Mouse (Mus musculus): ENCODE data around the gene Zfand2b.

Zfand2b gene

DNA sequence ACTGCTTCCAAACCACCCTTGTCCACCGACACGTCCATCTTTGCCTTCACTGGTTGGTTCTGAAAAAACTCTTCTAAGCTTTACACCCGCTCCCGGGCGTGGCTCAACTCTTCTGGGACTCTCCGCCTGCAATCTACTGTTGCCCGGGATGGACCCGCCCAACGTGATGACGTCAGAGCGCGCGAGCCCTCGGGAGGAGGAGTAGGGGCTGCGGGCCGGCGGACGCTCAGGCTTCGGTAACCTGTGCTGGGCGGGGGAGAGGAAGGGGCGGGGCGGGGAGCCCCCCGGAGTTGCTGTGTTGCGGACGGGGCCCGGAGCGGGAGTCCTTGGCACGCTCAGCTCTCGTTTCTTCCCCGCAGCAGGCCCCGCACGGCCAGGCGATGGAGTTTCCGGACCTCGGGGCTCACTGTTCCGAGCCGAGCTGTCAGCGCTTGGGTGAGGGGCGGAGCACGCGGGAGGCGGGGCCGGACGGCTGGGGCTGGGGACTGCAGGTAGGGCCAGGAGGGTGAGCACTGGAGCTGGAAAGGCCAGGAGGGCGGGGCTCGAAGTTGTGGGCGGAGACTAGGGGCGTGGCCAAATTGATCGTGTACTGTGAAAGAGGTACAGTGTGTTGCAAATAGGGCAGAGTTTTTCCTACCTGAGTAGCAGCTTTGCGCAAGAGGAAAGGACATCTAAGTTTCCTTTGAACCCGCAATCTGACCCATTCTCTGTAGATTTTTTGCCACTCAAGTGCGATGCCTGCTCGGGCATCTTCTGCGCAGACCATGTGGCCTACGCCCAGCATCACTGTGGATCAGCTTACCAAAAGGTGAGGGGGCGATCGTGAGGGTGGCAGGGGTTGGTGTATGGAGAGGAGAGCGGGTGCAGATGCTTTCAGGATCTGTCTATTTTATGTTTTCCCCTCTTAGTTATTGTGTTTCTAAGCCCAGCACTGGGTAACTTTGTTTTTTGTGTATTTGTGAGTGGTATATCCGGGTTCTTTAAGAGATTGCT is at the start of gene Zfand2b:
Zfand2b (plus strand) TSS at position 175 of the 993 bp plus-strand sequence.
- peak; percentile 72 for DNase-seq (ENCODE audit: extremely low read depth, low read depth, low spot score)

DNA sequence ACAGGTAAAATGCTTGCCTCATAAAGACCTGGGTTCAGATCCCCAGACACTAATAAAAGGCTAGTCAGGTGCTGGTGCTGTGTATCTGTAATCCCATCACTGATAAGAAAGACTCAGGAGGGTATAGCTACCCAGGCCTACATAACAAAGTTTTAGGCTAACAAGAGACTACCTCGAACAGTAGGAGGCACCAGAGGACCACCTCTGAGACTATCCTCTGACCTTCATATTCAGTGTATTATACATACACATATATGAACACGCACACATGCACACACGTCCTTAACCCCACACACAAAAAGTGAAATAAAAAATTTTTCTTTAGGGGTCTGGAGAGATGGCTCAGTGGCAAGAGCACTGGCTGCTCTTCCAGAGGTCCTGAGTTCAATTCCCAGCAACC is 46.2 kb upstream of the Zfand2b start:
- DNase-seq (ENCODE audit: extremely low read depth, low read depth, low spot score): no peak

DNA sequence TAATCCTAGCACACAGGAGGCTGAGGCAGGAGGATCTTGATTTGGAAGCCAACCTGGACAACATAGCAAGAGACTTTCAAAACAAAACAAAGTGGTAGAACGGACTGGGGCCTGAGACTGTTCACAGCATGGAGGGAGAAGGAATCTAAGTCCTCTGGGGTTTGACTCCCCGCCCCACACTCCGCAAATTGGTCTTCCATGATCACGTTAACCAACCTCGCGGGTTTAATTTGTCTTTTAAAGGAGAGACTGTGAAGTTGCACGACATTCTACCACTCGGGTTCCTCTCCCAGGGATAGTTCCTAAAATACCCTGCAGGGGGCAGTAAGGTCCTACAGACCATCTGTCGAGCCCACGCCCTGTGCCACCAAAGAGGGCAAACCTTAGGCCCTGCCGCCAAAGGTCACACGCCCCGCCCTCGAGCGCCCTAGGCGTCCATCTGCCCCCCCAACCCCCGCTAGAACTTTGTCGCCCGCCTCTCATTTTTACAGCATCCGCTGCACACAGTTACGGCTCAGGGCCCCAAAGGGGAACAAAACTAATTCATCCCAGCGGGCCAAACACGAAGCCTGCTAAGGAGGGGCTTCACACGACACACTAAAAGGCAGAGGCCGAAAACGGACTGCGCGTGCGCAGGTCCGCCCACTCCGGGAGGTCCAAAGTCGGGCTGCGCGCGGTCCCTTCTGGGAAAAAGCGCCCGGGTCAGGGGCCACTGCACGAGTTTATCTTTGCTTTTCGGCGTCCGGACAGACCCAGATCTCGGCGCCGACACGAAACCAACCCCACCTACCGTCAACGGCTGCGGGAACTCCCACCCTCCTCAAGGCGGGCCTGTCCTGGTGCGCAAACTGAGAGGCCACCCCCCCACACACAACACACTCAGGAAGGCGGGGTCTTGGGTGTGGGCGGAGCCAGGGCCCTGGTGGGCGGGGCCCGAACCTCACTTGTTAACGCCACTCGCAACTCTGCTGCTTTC is 43.8 kb upstream of the Zfand2b start, which contains the start of gene Nhej1:
Nhej1 (minus strand) TSS at position 855 of the 976 bp plus-strand sequence.
- DNase-seq (ENCODE audit: extremely low read depth, low read depth, low spot score): no peak

DNA sequence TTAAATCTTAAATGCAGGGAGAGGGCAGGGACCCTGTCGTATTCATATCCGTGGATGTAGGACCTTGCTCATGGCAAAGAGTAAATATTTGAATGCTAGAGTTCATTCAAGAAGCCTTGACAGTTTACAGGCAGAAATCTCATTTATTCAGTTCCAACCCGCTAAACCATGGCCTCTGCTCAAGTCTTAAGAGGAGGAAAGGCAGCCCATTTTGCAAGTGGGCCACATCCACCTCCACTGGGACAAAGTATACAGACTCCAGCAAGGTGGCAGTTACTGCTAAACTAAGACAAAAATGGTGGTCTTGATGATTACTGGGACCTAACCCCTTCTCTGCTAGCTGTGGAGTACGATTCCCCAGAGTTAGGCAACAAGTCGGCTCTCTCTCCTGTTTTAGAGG is 43.0 kb upstream of the Zfand2b start:
- DNase-seq (ENCODE audit: extremely low read depth, low read depth, low spot score): no peak

DNA sequence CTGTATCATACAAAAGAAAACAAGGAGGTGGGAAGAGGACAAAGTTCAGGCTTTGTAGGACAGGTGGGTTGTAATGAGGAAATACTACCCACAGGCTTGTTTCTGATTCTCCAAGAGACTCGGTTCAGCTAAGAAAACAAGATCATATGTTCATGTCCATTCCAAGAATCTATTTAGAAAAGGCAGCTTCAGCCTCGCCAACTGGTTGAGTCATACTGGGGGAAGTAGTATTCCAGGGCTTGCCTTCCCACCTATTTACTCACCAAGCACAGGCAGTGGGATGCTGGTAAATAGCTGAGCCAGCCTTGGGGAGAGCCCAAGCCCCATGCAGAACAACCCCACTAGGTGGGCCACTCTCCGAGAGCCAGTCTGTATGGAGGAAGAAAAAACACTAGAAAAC is 39.8 kb upstream of the Zfand2b start:
- no peak for DNase-seq (ENCODE audit: extremely low read depth, low read depth, low spot score)

DNA sequence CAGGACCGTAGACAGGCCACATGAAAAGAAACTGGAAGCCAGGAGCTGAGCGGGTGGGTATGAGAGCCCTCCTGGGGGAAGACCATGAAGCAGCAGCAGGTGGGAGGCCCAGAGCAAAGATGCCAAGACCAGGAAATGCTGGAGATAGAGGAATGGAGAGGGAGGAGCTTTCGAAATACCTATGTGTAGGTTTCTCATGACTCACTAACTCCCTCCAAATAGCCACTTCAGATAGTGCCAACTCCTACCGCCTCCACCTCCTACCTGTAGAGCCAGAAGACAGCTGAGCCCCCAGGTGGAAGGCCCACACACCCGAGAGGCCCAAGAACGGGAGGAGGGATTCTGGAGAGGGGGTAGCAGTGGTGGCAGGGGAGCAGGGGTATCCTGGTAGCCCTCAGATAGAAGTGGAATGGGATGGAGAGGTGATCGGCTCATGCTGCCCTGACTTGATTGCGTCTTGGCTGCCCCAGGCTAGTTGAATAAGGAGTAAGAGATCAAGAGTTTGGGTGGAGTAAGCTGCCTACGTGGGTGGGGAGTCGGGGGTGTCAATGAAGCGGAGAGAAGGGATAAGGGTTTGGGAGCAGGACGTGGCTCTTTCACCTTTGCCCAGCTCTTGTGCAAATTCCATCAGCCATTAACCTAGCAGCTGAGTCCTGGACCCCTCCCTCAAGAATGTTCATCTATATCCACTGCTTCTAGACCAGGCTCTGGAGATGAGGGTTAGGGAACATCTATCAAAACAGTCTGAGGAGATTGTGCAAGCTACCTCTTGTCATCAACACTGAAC is 34.8 kb upstream of the Zfand2b start, which contains the start of gene Slc23a3:
Slc23a3 (minus strand) TSS at position 470 of the 787 bp plus-strand sequence.
- DNase-seq (ENCODE audit: extremely low read depth, low read depth, low spot score): no peak

DNA sequence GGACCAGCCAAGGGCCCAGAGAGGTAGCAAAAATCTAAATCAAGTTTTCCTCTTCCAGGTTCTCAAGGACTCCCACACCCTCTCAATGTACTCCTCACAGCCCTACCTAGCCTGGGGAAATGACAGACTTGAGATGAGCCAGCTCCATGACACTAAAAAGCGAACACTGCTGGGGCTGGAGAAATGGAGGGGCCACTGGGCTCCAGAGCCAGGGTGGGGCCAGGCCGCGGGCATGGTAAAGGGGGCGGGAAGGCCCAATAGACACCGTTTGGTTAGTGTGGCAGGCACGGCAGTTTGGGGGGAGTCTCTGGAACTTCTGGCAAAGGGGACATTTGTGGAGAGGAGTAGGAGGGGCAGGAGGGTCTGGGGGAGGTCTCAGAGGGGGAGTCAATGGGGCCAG is 32.2 kb upstream of the Zfand2b start:
- no peak for DNase-seq (ENCODE audit: extremely low read depth, low read depth, low spot score)

DNA sequence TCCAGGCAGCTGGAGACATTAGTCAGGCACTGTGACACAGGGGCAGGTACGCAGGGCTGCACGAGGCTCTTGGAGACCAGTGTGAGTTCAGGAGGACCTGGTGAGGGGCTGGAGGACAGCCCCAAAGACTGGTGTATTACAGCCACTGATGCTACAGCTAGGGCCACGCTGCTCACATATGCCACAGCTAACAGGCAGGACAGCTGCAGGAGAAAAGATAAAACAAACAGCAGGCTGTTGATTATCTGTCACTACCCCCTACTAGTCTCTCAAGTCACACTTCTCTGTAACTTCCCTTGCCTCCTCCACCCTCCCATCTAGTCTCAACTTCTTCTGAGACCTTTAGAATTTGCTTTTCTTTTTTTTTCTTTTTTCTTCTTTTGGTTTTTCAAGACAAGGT is 31.7 kb upstream of the Zfand2b start:
- no peak for DNase-seq (ENCODE audit: extremely low read depth, low read depth, low spot score)

DNA sequence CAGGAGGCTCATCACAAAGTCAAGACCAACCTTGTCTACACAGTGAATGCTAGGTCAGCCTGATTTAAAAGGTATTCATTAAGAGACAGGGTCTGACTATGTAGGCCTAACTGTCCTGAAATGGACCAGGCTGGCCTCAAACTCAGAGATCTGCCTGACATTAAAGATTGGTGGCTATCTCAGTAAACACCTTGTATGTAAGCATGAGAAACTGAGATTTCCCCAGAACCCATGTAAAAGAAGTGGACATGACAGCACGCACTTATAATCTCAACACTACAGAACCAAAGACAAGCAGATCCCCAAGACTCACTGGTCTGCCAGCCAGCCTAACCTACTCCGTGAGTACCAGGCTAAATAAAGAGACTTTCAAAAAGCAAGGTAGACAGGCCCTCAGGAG is 30.0 kb upstream of the Zfand2b start:
- DNase-seq (ENCODE audit: extremely low read depth, low read depth, low spot score): no peak

DNA sequence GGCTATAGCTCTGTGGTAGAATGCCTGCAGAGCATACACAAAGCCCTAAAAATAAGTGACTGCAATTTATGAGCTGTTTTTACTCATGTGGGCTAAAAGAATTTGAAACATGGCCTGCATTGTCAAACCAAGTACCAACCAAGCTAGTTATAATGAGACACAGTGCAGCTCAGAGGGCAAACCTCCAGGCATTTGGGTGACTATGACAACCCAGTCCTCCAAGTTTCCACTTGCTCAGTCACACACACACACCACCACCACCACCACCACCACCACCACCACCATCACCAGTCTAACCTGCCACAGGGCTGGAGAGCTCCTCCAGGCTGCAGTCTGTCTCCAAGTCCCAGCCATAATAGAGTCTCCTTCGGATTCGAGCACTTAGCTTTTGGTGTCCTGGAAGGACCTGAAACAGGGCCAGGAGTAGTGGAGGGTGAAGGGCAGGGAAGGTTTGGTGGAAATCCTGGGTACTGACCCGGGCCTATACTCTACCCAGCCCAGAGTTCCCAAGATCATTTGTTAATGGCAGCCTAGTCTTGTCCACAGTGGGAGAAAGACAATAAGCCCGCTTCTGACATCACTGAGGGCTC is 27.8 kb upstream of the Zfand2b start:
- DNase-seq (ENCODE audit: extremely low read depth, low read depth, low spot score): no peak

DNA sequence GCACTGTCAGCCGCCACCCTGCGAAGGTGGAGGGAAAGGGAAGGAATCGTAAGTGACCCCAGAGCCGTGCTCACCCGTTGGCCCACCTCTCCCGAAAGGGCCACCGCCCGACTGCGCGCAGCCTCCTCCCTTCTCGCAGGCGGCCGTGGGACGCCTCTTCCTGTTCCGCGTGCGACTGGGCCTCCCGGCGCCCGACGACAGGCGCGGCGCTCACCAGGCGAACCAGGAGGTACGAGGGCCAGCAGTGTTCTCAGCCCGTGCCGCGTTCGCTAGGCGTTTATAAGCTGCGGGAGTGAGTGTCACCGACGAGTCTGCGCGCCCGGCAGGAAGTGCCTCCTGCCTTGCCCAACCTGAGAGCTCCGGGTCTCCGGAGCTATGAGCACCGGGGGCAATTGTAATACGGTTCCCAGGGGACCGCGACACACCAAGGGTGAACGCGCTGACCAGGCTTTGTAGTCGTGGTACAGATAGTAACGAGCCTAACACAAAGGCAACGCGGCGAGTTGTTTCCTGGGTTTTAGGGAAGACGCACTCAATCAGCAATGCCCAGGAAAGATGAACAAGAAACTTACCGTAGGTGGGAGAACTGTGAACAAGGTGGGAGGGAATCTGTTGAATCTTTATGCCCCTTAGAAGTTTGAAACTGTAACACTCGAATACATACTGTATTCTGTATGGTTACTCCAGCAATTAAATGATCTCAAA is 26.8 kb upstream of the Zfand2b start:
- DNase-seq (ENCODE audit: extremely low read depth, low read depth, low spot score): no peak

DNA sequence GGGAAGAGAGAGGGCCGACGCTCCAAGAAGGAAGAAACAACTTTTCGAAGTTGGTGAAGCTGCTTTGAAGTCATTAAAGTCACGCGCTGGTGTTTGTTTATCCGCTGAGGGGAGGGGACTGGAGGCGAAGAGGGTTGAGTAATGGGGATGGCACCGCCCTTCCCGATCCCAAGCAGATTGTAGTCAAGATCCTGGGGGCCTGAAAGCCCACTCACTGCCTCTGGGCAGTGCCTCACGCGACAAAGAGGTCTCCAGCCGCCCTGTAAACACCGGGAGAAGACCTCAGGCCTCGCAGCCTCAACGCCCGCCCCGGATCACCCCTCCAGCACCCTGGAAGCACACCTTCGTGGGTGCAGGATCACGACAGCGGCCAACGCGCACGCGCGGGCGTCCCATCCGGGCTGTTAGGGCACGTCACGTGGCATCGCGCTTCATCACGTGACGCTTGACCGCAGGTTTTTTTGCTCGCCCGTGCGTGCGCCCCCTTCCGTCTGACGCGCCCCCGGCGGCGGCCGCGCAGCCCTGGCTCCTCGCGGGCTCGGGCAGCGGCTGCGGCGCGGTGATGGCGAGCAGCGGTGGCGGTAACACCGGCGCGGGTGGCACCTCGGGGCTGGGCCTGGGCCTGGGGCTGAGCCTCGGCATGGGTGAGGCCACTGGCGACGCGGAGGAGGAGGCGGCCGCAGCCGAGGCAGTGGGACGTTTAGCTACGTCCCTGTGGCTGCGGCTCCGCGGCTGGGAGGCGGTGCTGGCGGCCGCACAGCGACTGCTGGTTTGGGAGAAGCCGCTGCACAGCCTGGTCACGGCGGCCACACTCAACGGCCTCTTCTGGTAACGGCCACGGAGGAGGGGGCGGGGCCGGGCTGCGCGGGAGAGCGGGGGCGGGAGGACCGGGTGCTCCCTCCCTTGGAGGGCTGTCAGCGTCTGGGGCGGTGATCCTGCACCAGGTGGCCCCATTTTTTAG is 25.9 kb upstream of the Zfand2b start, which contains the start of the genes Cnppd1 and Retreg2:
Cnppd1 (minus strand) TSS at position 411 of the 961 bp plus-strand sequence.
Retreg2 (plus strand) TSS at position 478 of the 961 bp plus-strand sequence.
- no peak for DNase-seq (ENCODE audit: extremely low read depth, low read depth, low spot score)

DNA sequence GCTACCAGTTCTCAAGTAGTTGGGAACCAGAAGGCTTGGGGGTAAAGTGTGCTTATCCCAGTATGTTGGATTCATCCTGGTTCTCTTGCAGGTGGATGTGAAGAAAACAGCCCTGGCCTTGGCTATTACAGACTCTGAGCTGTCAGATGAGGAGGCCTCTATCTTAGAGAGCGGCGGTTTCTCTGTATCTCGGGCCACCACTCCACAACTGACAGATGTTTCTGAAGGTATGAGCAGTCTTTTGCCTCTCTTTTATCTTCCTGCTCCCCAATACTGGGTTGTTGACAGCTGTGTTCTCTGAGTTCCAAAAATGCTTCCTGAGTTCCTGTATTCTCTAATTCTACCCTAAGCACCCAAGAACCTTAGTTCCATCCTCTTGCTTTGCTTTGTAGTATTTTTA is 22.9 kb upstream of the Zfand2b start:
- DNase-seq (ENCODE audit: extremely low read depth, low read depth, low spot score): no peak

DNA sequence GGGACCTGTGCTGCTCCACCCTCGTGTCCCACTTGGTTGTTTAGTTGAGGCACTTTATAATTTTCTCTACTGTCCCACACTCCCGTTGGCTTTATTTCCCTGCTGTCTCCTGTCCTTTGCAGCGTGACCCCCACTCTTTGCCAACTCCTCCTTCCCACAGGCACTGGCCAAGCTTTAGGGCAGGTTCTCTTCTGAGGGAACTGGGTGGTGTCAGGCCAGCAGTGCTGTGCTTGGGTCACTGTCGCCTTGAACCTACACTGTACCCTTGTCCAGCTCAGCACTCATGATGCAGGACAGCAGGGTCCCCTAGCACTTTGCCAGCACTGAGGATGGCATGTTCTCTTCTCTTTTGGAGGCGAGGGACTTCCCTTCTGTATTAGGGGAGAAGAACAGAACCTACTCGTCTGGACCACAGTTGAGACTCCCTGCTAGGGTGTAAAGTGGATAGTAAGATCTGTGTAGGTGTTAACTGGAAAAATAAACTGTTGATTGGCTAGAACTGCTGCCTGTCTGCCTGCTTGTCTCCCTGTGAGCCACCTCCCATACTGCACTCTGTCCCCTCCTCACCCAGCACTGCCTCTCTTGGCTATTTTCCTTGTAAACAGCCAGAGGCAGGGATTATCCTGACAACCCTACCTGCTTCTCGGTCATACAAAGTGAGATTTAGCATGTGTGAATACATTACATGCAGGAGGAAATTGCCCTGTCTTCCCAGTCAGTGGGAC is 20.9 kb upstream of the Zfand2b start:
- DNase-seq (ENCODE audit: extremely low read depth, low read depth, low spot score): no peak

DNA sequence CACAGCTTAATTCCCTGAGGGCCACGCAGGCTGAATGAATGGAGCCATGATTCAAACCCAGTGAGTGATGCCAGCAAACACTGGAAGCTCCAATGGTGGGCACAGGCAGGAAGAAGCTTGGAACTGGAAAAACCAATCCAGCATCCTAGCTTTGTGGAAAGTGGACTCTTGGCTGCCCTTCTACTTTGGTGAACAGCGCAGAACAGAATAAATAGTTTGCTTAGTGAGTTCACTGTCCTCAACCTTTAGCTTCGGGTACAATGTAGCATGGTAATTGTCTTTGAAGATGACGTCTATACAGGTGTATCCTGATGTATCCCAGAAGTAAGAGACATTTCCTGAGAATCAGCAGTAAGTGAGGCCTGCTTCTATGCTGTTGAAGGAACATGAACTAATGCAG is 19.7 kb upstream of the Zfand2b start:
- no peak for DNase-seq (ENCODE audit: extremely low read depth, low read depth, low spot score)

DNA sequence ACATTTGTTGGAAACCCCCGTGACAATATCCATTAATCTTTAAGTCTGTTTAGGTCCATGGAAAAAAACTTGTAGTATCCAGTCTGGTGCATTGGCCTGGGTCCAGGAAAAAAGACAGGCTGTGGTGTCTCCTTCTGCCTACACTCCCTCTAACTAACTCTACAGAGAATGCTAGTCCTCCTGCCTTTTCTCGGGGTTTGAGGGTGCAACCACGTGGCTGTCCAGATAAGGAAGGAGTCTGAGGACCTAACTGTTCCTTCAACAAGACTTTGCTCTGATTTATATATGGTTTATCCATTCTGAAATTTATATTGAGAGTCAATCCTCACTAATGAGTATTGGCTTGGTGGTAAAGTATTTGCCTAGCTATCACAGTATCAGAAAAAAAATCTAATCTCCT is 12.6 kb upstream of the Zfand2b start:
- DNase-seq (ENCODE audit: extremely low read depth, low read depth, low spot score): no peak

DNA sequence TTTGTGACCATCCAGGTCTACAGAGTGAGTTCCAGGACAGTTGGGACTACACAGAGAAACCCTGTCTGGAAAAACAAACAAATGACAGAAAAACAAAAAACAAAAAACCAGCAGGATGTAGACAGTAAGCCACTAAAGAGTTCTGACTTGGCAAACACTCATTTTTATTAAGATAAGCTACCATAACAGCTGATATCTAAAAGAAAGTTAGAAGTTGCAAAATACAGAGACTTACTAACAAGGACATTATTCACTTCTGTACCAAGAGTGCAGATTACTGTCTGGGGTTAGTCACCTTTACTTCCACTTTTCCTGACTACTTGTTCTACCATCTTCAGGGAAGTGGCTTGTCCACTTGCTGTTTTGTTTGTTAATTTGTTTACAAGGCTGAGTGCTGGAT is 9.5 kb upstream of the Zfand2b start:
- DNase-seq (ENCODE audit: extremely low read depth, low read depth, low spot score): no peak

All from fat pad, adult 2 months (tissue).